Mouse (Mus musculus) right cerebral cortex, postnatal 10 days (tissue): ENCODE measurements around the gene Fam120c.
A peak's percentile ranks its signal among the peaks of the same experiment; 100 is the strongest.

Experiments
- DNase-seq, 2 experiments: peaks; one replicate each; pipeline ENCODE4 v3.0.0; 2021; ENCODE audit warnings: low spot score in 2 of 2

Gene Fam120c

GRCm38 (mm10) chrX:151520458-151521322 is 176.7 kb downstream of the Fam120c start, which contains the start of gene Phf8:
TSS of gene Phf8 (plus strand) at chrX:151520672.
- peak; percentile 96 to 97 for DNase-seq
